Mouse (Mus musculus) adrenal gland (tissue): ENCODE results near the gene Tulp2.

Source experiments
- intact Hi-C: fragments of 180-260 bp; cut with DNase I; formaldehyde crosslinking; loops from one replicate; pipeline ENCODE4 v1.15.1; 2025
- long read RNA-seq, 2 experiments: library from polyadenylated mRNA; unstranded; transcript quantifications; one replicate each; pipeline ENCODE4 v2.0.0; 2020; ENCODE audit warnings: borderline replicate concordance in 1 of 2; ENCODE audit not compliant: insufficient replicate concordance in 1 of 2

Gene Tulp2
- long read RNA-seq, experiment 1, partial matches to known transcripts = 0 of 2 reads
- long read RNA-seq, experiment 1, other reads (novel, unspliced or antisense) = 0 of 2 reads
- long read RNA-seq, experiment 2, partial matches to known transcripts = 2 of 6 reads
- long read RNA-seq, experiment 2, other reads (novel, unspliced or antisense) = 2 of 6 reads

DNA sequence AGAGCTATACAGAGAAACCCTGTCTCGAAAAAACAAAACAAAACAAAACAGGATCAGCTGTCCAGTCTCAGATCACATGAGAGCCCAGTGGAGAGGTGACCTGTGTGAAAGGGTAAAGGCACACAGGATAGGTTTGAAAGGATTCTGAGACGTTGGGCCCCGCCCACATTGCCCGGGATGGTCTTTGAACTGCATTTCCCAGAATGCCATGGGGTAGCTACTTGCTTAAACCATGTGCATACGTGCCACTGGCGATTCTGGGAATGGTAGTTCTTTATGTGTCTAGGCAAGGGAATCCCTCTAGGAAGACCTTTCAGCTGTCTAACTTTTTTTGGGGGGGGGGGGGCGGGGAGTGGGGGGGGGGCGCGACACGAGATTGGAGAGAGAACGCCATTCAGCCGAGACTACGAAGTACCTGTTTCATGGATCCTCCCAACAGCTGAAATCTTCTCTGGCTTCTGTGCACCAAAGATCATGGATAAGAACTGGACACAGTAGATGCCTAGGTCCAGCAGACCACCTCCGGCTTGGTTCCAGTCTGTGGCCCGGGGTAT lies at the start of gene Tulp2:
TSS of gene Tulp2 (plus strand) at position 504 of the 554 bp plus-strand sequence.
- intact Hi-C loops = no loop called here

- intact Hi-C loops = no loop called here
Observed at GRCm38 (mm10) chr7:45433835-45434202, 47.9 kb upstream of the Tulp2 start.

GRCm38 (mm10) chr7:45434203-45435015 lies 47.3 kb upstream of the Tulp2 start, which contains the start of gene Gys1:
Gene Gys1, plus strand, starts transcription at chr7:45434844.
- intact Hi-C loops = no loop called here

DNA sequence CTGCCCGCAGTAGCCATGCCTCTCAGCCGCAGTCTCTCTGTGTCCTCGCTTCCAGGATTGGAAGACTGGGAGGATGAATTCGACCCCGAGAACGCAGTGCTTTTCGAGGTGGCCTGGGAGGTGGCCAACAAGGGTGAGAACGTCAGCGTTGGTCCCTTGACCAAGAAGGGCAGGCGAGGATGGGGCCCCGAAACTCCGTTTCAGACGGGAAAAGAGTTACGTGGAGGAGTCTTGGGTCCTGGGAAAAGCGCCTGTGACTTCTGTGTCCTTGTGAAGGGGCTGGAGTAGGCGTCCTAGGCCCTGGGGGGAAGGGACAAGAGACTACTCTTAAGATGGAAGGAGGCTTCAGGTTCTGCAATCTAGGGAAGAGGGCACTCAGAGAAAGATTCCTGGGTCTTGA lies 46.6 kb upstream of the Tulp2 start:
- intact Hi-C loops = no loop called here

- intact Hi-C loops = no loop called here
Observed at GRCm38 (mm10) chr7:45436444-45436843, 45.2 kb upstream of the Tulp2 start.

DNA sequence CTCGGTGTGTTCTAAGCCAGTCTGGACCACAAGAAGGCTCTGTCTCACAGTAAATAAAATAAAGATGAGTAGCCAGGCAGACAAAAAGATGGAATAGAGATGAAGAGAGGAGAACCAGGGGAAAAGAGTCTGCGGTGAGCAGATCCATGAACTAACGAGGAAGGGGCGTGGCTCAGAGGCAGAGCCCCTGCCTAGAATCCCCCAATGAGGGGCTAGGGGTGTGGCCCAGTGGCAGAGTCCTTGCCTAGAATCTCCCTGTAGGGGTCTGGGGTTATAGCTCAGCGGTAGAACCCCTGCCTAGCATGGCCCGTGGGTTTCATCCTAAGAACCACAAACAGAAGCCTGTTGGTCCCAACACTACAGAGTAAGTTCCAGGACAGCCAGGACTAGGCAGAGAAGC lies 44.6 kb upstream of the Tulp2 start:
- intact Hi-C loops = no loop called here

DNA sequence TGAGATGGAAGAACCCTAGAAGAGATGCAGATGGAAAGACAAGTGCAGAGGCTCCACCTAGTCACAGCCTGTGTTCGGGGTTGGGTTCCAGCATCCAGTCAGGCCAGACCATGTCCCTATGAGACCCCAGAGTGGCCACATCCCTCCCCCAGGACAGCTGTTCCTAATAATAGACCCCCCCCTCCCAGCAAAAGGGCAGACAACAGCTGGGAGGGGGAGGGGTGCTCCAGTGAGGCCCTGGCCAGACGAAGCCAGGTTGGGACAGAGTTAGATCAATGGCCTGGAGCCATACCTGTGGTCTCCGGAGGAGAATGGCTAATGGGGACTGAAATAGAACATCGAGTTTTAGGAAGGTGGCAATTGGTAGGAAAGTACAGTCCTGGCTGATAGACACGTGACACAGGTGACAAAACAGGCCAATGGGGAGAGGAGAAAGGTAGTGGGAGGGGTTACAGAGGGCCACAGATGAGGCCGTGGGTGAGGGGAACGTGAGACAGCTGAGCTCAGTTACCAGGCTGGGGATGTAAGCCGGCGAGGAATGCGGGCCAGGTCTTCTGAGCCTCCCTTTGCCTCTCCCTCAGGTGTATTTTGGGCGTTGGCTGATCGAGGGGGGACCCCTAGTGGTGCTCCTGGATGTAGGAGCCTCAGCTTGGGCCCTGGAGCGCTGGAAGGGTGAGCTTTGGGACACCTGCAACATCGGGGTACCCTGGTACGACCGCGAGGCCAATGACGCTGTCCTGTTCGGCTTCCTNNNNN lies 44.0 kb upstream of the Tulp2 start, which contains the start of gene Ruvbl2:
TSS of gene Ruvbl2 (minus strand) at position 576 of the 756 bp plus-strand sequence.
- intact Hi-C loops = no loop called here

DNA sequence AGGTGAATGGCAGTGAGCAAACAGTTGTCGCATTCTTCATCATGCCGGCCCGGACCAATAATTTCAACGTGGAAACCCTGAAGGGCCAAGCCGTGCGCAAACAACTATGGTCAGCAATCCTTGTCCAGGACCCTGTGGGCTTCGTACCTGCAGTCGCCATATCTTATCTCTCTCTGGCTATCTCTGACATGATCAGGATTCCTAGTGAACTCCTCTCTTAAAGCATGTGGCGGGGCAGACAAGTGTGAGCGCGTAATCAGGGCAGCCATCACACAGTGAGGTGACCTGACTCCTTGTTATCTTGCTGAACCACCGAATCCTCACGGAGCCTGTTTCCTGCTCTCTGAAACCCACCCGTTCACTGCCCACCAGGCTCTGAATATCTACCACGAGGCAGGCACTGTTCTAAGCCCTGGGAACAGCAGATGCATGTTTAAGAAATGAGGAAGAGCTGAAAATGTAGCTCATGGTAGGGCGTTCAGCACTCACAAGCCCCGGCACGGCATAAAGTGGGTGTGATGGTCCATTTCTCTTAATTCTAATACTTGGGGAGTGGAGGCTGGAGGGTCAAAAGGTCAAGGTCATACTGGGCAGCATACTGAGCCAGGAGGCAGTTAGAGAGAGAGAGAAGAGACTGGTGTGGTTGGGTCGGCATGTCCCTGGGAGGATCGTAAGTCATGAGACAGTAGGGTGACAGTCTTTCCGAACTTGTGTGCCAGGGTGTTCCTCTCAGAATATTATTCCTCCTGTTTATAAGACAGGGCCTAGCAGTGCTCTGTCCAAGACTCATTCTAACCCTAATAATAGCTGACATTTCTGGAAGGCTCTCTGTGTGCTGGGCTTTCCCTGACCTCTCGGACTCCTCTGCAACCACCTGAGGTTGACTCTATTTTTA lies 37.9 kb upstream of the Tulp2 start:
- intact Hi-C loops = loop anchor here (5.0 kb wide), 1 partner anchor 36 kb away; the partner anchor contains the start of gene Kcna7

GRCm38 (mm10) chr7:45446589-45446988 lies 35.1 kb upstream of the Tulp2 start:
- intact Hi-C loops = no loop called here

GRCm38 (mm10) chr7:45447325-45447990 lies 34.2 kb upstream of the Tulp2 start:
- intact Hi-C loops = no loop called here

- intact Hi-C loops = loop anchor here (5.0 kb wide), 1 partner anchor 112 kb away; no protein-coding TSS in a partner anchor
Observed at GRCm38 (mm10) chr7:45449974-45450373, 31.7 kb upstream of the Tulp2 start.

GRCm38 (mm10) chr7:45451344-45451982 lies 30.2 kb upstream of the Tulp2 start:
- intact Hi-C loops = loop anchor here (5.0 kb wide), 1 partner anchor 111 kb away; no protein-coding TSS in a partner anchor

- intact Hi-C loops = loop anchor here (5.0 kb wide), 1 partner anchor 107 kb away; no protein-coding TSS in a partner anchor
Observed at GRCm38 (mm10) chr7:45454971-45455370, 26.7 kb upstream of the Tulp2 start.

- intact Hi-C loops = no loop called here
Observed at GRCm38 (mm10) chr7:45455932-45456696, 25.6 kb upstream of the Tulp2 start.

- intact Hi-C loops = no loop called here
Observed at GRCm38 (mm10) chr7:45456721-45457203, 24.9 kb upstream of the Tulp2 start.

GRCm38 (mm10) chr7:45457204-45458060 lies 24.2 kb upstream of the Tulp2 start:
- intact Hi-C loops = no loop called here
